Mouse (Mus musculus) testis, adult 2 months (tissue): ENCODE measurements at regions not wholly inside any gene's neighbourhood (a gene's known extent, or its start where the extent isn't known, plus 50 kb on each side); places are given as distances from the start of the nearest gene placed in this dataset.

Experiments used
- H3K27ac ChIP-seq: fragments of 200-500 bp; 2 replicates; pipeline ENCODE4 v1.5.1; 2012; ENCODE audit warnings: low read depth, low read length; ENCODE audit not compliant: control insufficient read depth, insufficient read depth
- H3K27me3 ChIP-seq: fragments of 200-500 bp; 2 replicates; pipeline ENCODE4 v1.6.1; 2012; ENCODE audit warnings: mild to moderate bottlenecking, low read length, moderate library complexity; ENCODE audit not compliant: control insufficient read depth, insufficient read depth
- H3K36me3 ChIP-seq: fragments of 200-500 bp; 2 replicates; pipeline ENCODE4 v1.6.1; 2012; ENCODE audit warnings: mild to moderate bottlenecking, low read length; ENCODE audit not compliant: control insufficient read depth, insufficient read depth
- H3K4me1 ChIP-seq: fragments of 200-500 bp; 2 replicates; pipeline ENCODE4 v1.6.1; 2012; ENCODE audit warnings: low read length; ENCODE audit not compliant: control insufficient read depth, insufficient read depth
- H3K4me3 ChIP-seq: fragments of 200-500 bp; 2 replicates; pipeline ENCODE4 v1.5.1; 2012; ENCODE audit warnings: low read depth, mild to moderate bottlenecking, low read length, moderate library complexity, mixed read lengths; ENCODE audit not compliant: control insufficient read depth
- CTCF ChIP-seq: fragments of 200-500 bp; IDR thresholded peaks from 2 replicates; pipeline ENCODE4 v1.5.1; 2012; ENCODE audit warnings: low read depth, mild to moderate bottlenecking, inconsistent platforms, low read length, moderate library complexity; ENCODE audit not compliant: control insufficient read depth, insufficient read depth, insufficient replicate concordance
- POLR2A ChIP-seq: fragments of 200-500 bp; IDR thresholded peaks from 2 replicates; pipeline ENCODE4 v1.6.1; 2012; ENCODE audit warnings: low read depth, mild to moderate bottlenecking, inconsistent platforms, low read length, moderate library complexity; ENCODE audit not compliant: control insufficient read depth

GRCm38 (mm10) chr10:66433490-66433889, 662.4 kb upstream of the Jmjd1c start:
- H3K36me3 ChIP-seq = no peaks in the 10 kb centered on the region
- no peak overlapping the region for H3K27ac ChIP-seq
- H3K27me3 ChIP-seq = no peaks in the 10 kb centered on the region
- H3K4me3 ChIP-seq = no peak overlapping the region
- H3K4me1 ChIP-seq = no peaks in the 10 kb centered on the region
- TF ChIP-seq POLR2A = no peak
- no peak for TF ChIP-seq CTCF

GRCm38 (mm10) chr10:66470684-66471083, 625.2 kb upstream of the Jmjd1c start:
- Histone ChIP-seq H3K27ac (no peak overlapping the region), H3K4me1 (no peaks in the 10 kb centered on the region), H3K4me3 (no peak overlapping the region), H3K27me3 (no peaks in the 10 kb centered on the region), H3K36me3 (no peaks in the 10 kb centered on the region)
- TF ChIP-seq CTCF (no peak), POLR2A (no peak)

GRCm38 (mm10) chr10:66472038-66472437, 623.9 kb upstream of the Jmjd1c start:
- Histone ChIP-seq H3K4me1 (no peaks in the 10 kb centered on the region), H3K27me3 (no peaks in the 10 kb centered on the region), H3K27ac (no peak overlapping the region), H3K4me3 (no peak overlapping the region), H3K36me3 (no peaks in the 10 kb centered on the region)
- no peak for TF ChIP-seq CTCF
- no peak for TF ChIP-seq POLR2A

GRCm38 (mm10) chr10:66475187-66475735, 620.7 kb upstream of the Jmjd1c start:
- TF ChIP-seq POLR2A = no peak
- TF ChIP-seq CTCF = no peak
- H3K27ac ChIP-seq = no peak overlapping the region
- no peaks in the 10 kb centered on the region for H3K4me1 ChIP-seq
- H3K27me3 ChIP-seq = no peaks in the 10 kb centered on the region
- H3K36me3 ChIP-seq = no peaks in the 10 kb centered on the region
- no peak overlapping the region for H3K4me3 ChIP-seq

- H3K4me3 ChIP-seq = no peak overlapping the region
These were observed 605.1 kb upstream of the Jmjd1c start for GRCm38 (mm10) chr10:66490871-66491270.

GRCm38 (mm10) chr10:66491850-66492249, 604.1 kb upstream of the Jmjd1c start:
- no peak overlapping the region for H3K4me3 ChIP-seq
- H3K27me3 ChIP-seq = no peaks in the 10 kb centered on the region
- no peaks in the 10 kb centered on the region for H3K36me3 ChIP-seq
- no peak overlapping the region for H3K27ac ChIP-seq
- no peaks in the 10 kb centered on the region for H3K4me1 ChIP-seq
- TF ChIP-seq CTCF (no peak), POLR2A (no peak)

More at GRCm38 (mm10) chr10:66490871-66491270, 605.1 kb upstream of the Jmjd1c start:
- Histone ChIP-seq H3K27me3 (no peaks in the 10 kb centered on the region), H3K27ac (no peak overlapping the region), H3K4me1 (no peaks in the 10 kb centered on the region), H3K36me3 (no peaks in the 10 kb centered on the region)
- TF ChIP-seq POLR2A = no peak
- no peak for TF ChIP-seq CTCF

GRCm38 (mm10) chr10:66539846-66540245, 556.1 kb upstream of the Jmjd1c start:
- H3K4me1 ChIP-seq = no peaks in the 10 kb centered on the region
- no peak overlapping the region for H3K4me3 ChIP-seq
- no peak overlapping the region for H3K27ac ChIP-seq
- TF ChIP-seq CTCF (no peak), POLR2A (no peak)
- no peaks in the 10 kb centered on the region for H3K36me3 ChIP-seq
- H3K27me3 ChIP-seq = no peaks in the 10 kb centered on the region

GRCm38 (mm10) chr10:66546656-66547055, 549.3 kb upstream of the Jmjd1c start:
- no peak for TF ChIP-seq CTCF
- TF ChIP-seq POLR2A = no peak
- H3K4me3 ChIP-seq = no peak overlapping the region
- no peaks in the 10 kb centered on the region for H3K36me3 ChIP-seq
- no peaks in the 10 kb centered on the region for H3K4me1 ChIP-seq
- no peak overlapping the region for H3K27ac ChIP-seq
- H3K27me3 ChIP-seq = no peaks in the 10 kb centered on the region
